8 mouse cellular contexts compared by ENCODE assay signal in the genomic region with DNA sequence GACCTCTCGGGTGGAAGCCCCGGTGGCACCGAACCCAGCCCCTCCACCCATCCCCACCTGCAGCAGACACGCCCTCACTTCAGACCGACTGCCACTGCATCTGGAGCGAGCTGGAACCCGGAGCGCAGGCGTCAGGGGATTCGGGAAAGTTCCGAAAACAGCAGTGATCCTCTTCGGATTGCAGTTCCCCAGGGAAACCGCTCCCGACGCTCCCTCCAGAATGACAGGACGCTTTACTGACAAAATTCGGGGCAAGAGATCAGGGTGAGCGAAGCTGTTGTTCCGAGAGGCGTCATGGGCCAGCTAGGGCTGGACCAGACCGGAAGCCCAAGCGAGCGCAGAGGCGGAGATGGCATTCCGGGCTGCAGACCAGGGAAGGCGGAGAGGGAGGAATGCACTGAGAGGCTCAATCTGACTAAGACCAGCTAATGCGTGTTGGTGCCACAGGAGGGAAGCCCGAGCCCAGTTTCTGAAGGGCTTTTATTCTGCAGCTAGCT. TPM values are rescaled to one million over a fixed set of nuclear protein-coding genes. Genes with fewer than 3 reads are reported as not detected.
A peak's percentile ranks its signal among the peaks of the same experiment; 100 is the strongest.
DNase-seq lines count a peak whose midpoint lies in the region; ATAC-seq and TF ChIP-seq lines count a peak whose summit lies in the region.

A gene (minus strand): TSS at position 311 of the 497 bp plus-strand sequence.

- no peak within 1 kb of the TSS for H3ac ChIP-seq in myocyte (ENCODE audit: control insufficient read depth, insufficient read length)

- H3K27me3 ChIP-seq in embryonic facial prominence, embryonic 13.5 days, result peaks cover 91% of the 10 kb centered on the region
- H3K27me3 ChIP-seq in kidney, embryonic 14.5 days (ENCODE audit: control insufficient read depth, insufficient read depth, low read length), result peaks cover 66% of the 10 kb centered on the region
- H3K27me3 ChIP-seq in limb, embryonic 15.5 days, result peaks cover 84% of the 10 kb centered on the region
- H3K27me3 ChIP-seq in myocyte (ENCODE audit: control insufficient read depth, insufficient read depth, insufficient read length), result peaks cover 35% of the 10 kb centered on the region

- H3K4me2 ChIP-seq in embryonic facial prominence, embryonic 13.5 days, result peak within 1 kb of the TSS; percentile 91
- H3K4me2 ChIP-seq in kidney, embryonic 14.5 days (replicated peaks; ENCODE audit: low read depth, low read length), result peak within 1 kb of the TSS; percentile 91
- H3K4me2 ChIP-seq in limb, embryonic 15.5 days, result peak within 1 kb of the TSS; percentile 95
- peak within 1 kb of the TSS; percentile 62 for H3K4me2 ChIP-seq in myocyte (ENCODE audit: low read depth)

- H3K79me2 ChIP-seq in myocyte (ENCODE audit: control insufficient read depth, insufficient read depth), result no peaks in the 10 kb centered on the region

- no peak within 1 kb of the TSS for H3K27ac ChIP-seq in embryonic facial prominence, embryonic 13.5 days
- no peak within 1 kb of the TSS for H3K27ac ChIP-seq in kidney, embryonic 14.5 days (ENCODE audit: low read depth, low read length)
- no peak within 1 kb of the TSS for H3K27ac ChIP-seq in limb, embryonic 15.5 days

- H3K4me3 ChIP-seq in embryonic facial prominence, embryonic 13.5 days, result peak within 1 kb of the TSS; percentile 54
- H3K4me3 ChIP-seq in kidney, embryonic 14.5 days (ENCODE audit: low read length), result peak within 1 kb of the TSS; percentile 47
- H3K4me3 ChIP-seq in limb, embryonic 15.5 days, result peak within 1 kb of the TSS; percentile 51
- H3K4me3 ChIP-seq in myocyte, result no peak within 1 kb of the TSS

- H3K9ac ChIP-seq in embryonic facial prominence, embryonic 13.5 days, result peak within 1 kb of the TSS; percentile 51; the same call in 1 of the 2 replicates
- H3K9ac ChIP-seq in kidney, embryonic 14.5 days (ENCODE audit: low read depth, low read length), result no peak within 1 kb of the TSS
- no peak within 1 kb of the TSS for H3K9ac ChIP-seq in limb, embryonic 15.5 days

- no peak for ATAC-seq in CD4-positive, CD25-positive, alpha-beta regulatory T cell, adult 4 months
- ATAC-seq in embryonic facial prominence, embryonic 13.5 days (ENCODE audit: insufficient number of reproducible peaks, insufficient read depth, low FRiP score, low TSS enrichment, low read depth), result peak; percentile 39; the same call in 1 of the 2 replicates
- ATAC-seq in kidney, embryonic 14.5 days (ENCODE audit: low FRiP score, low TSS enrichment), result no peak; the same call in 1 of the 2 replicates
- no peak for ATAC-seq in limb, embryonic 15.5 days (ENCODE audit: insufficient number of reproducible peaks, low FRiP score, low TSS enrichment, low read depth)

- no peak for TF ChIP-seq POLR2A in myocyte (IDR thresholded peaks at IDR 0.05; ENCODE audit: insufficient read length, low read depth)

- DNase-seq in CD4-positive, CD25-positive, alpha-beta regulatory T cell, adult 2 months (ENCODE audit: low read depth, low spot score), result peak; percentile 6
- DNase-seq in heart, adult 9 months (ENCODE audit: low spot score in 2 of 2), result peak; percentile 77 to 79
- peak; percentile 48 for DNase-seq in urinary bladder, adult 2 months (ENCODE audit: low spot score)

- peaks cover 27% of the 10 kb centered on the region for H3K4me1 ChIP-seq in embryonic facial prominence, embryonic 13.5 days
- peaks cover 11% of the 10 kb centered on the region for H3K4me1 ChIP-seq in kidney, embryonic 14.5 days (ENCODE audit: control insufficient read depth, insufficient read depth, low read length)
- H3K4me1 ChIP-seq in limb, embryonic 15.5 days, result peaks cover 27% of the 10 kb centered on the region

- no peaks in the 10 kb centered on the region for H3K36me3 ChIP-seq in embryonic facial prominence, embryonic 13.5 days
- H3K36me3 ChIP-seq in kidney, embryonic 14.5 days (ENCODE audit: control insufficient read depth, insufficient read depth, low read length), result no peaks in the 10 kb centered on the region
- no peaks in the 10 kb centered on the region for H3K36me3 ChIP-seq in limb, embryonic 15.5 days
- no peaks in the 10 kb centered on the region for H3K36me3 ChIP-seq in myocyte (ENCODE audit: control insufficient read depth, insufficient read depth)

- 1% methylated on average over 28 of the region's 28 CpGs for WGBS in embryonic facial prominence, embryonic 13.5 days
- whole genome bisulfite sequencing in kidney, embryonic 14.5 days, result 1% methylated on average over 28 of the region's 28 CpGs
- WGBS in limb, embryonic 15.5 days, result under 1% methylated on average over 28 of the region's 28 CpGs

- H3K9me3 ChIP-seq in embryonic facial prominence, embryonic 13.5 days, result no peaks in the 10 kb centered on the region
- no peaks in the 10 kb centered on the region for H3K9me3 ChIP-seq in kidney, embryonic 14.5 days (ENCODE audit: control insufficient read depth, low read length)
- no peaks in the 10 kb centered on the region for H3K9me3 ChIP-seq in limb, embryonic 15.5 days

TF ChIP-seq in myocyte, 11 proteins besides CTCF, POLR2A, EP300 and RAD21:
- TF ChIP-seq E2F4 (IDR thresholded peaks at IDR 0.05; ENCODE audit: insufficient read depth) (no peak), MYOD1 (IDR thresholded peaks at IDR 0.05; ENCODE audit: control insufficient read depth in 1 of 3, insufficient read length in 2 of 3, low read depth in 2 of 3) (no peak), USF1 (IDR thresholded peaks at IDR 0.05; ENCODE audit: low read depth) (no peak), MAX (IDR thresholded peaks at IDR 0.05; ENCODE audit: low read depth) (no peak), TCF3 (IDR thresholded peaks at IDR 0.05; ENCODE audit: insufficient read length, low read depth) (no peak), MYOG (IDR thresholded peaks at IDR 0.05; ENCODE audit: control insufficient read depth in 1 of 3, insufficient read depth in 1 of 3, insufficient read length in 2 of 3, low read depth in 2 of 3) (no peak), TCF12 (IDR thresholded peaks at IDR 0.05; ENCODE audit: insufficient read depth, poor library complexity, severe bottlenecking) (no peak), SRF (IDR thresholded peaks at IDR 0.05; ENCODE audit: control insufficient read depth, insufficient read length, low read depth) (no peak), CEBPB (IDR thresholded peaks at IDR 0.05; ENCODE audit: insufficient read depth, poor library complexity, severe bottlenecking) (no peak), REST (IDR thresholded peaks at IDR 0.05; ENCODE audit: insufficient read depth, insufficient read length) (no peak), POLR2AphosphoS2 (IDR thresholded peaks at IDR 0.05; ENCODE audit: insufficient read length, low read depth) (no peak)

RNA-seq across cellular contexts. Expression of the gene that starts here (rescaled TPM):
- under 1 TPM in 1 of 2 experiments, not detected in 1; 0.15 TPM for polyA plus RNA-seq in CD4-positive, CD25-positive, alpha-beta regulatory T cell, adult 4 months (2017; shearing (Covaris generic))
- 0.77 and 1.7 TPM in 2 replicates for polyA plus RNA-seq in embryonic facial prominence, embryonic 13.5 days (2015; fragmentation: Nextera tagmentation; extraction: Ambion mirVana)
- 0.64 and 1.6 TPM in 2 replicates for polyA plus RNA-seq in kidney, embryonic 14.5 days (2014; fragmentation: Nextera tagmentation; extraction: Ambion mirVana)
- 0.56 and 0.68 TPM in 2 replicates for polyA plus RNA-seq in limb, embryonic 15.5 days (2015; fragmentation: Nextera tagmentation; extraction: Ambion mirVana)
- 1.3 TPM for polyA plus RNA-seq in myocyte (2012; fragmentation: generic; extraction: Trizol)
- polyA plus RNA-seq in urinary bladder, adult 2 months (2012; rRNA removed), result 52.4 and 67.9 TPM in 2 replicates

Comparison
In these comparisons a context has a peak if more than half of its experiments do, and no peak if none do; other contexts are left out.
1. RNA of the gene that starts here (polyA plus RNA-seq): 52.4 to 67.9 TPM in urinary bladder, adult 2 months; 0.64 to 1.6 TPM in kidney, embryonic 14.5 days, 1.3 TPM in myocyte (single experiment), 0.77 to 1.7 TPM in embryonic facial prominence, embryonic 13.5 days, 0.56 to 0.68 TPM in limb, embryonic 15.5 days and 0.15 TPM in CD4-positive, CD25-positive, alpha-beta regulatory T cell, adult 4 months; every median in the first group is over 10 times any median in the second.
2. DNase-seq: peak in every context shown above with its lines; median percentile 78 in heart, adult 9 months; 48 in urinary bladder, adult 2 months; 6 in CD4-positive, CD25-positive, alpha-beta regulatory T cell, adult 2 months.
3. Peak in every context shown above with its lines, with median percentiles within 50 percentile points of each other: H3K4me2 ChIP-seq.